Mouse (Mus musculus): ENCODE measurements around the gene Fbxl21.

The Fbxl21 gene

GRCm38 (mm10) chr13:56522081-56522820 lies at the start of gene Fbxl21:
Gene Fbxl21 (plus strand): TSS chr13:56522472.
- DNase-seq: peak; percentile 96 to 98

- DNase-seq: no peak
These were observed 49.6 kb upstream of the Fbxl21 start for GRCm38 (mm10) chr13:56472661-56473060.

GRCm38 (mm10) chr13:56475363-56475762 lies 46.9 kb upstream of the Fbxl21 start:
- DNase-seq: peak; percentile 55 to 64

GRCm38 (mm10) chr13:56476790-56477189 lies 45.5 kb upstream of the Fbxl21 start:
- peak in 1 of 2 experiments; percentile 27 for DNase-seq

- DNase-seq: peak; percentile 56 to 70
These were observed 45.0 kb upstream of the Fbxl21 start for GRCm38 (mm10) chr13:56477271-56477670.

GRCm38 (mm10) chr13:56478027-56478426 lies 44.2 kb upstream of the Fbxl21 start:
- peak in 1 of 2 experiments; percentile 51 for DNase-seq

- DNase-seq: no peak
These were observed 40.1 kb upstream of the Fbxl21 start, which contains the start of gene Il9 for GRCm38 (mm10) chr13:56482146-56482545. Gene Il9 (minus strand): TSS chr13:56482246.

- no peak for DNase-seq
These were observed 34.3 kb upstream of the Fbxl21 start for GRCm38 (mm10) chr13:56488012-56488411.

- no peak for DNase-seq
These were observed 27.8 kb upstream of the Fbxl21 start for GRCm38 (mm10) chr13:56494440-56494839.

GRCm38 (mm10) chr13:56500132-56500531 lies 22.1 kb upstream of the Fbxl21 start:
- peak; percentile 17 to 56 for DNase-seq

- no peak for DNase-seq
These were observed 21.6 kb upstream of the Fbxl21 start for GRCm38 (mm10) chr13:56500636-56501035.

- DNase-seq: no peak
These were observed 20.3 kb upstream of the Fbxl21 start for GRCm38 (mm10) chr13:56501866-56502420.

- DNase-seq: no peak
These were observed 15.3 kb upstream of the Fbxl21 start for GRCm38 (mm10) chr13:56506871-56507496.

GRCm38 (mm10) chr13:56509796-56510195 lies 12.5 kb upstream of the Fbxl21 start:
- DNase-seq: peak; percentile 66 to 69

GRCm38 (mm10) chr13:56513595-56513994 lies 8.7 kb upstream of the Fbxl21 start:
- no peak for DNase-seq

- DNase-seq: no peak
These were observed 6.0 kb upstream of the Fbxl21 start for GRCm38 (mm10) chr13:56516311-56516710.

- DNase-seq: no peak
These were observed 5.5 kb upstream of the Fbxl21 start for GRCm38 (mm10) chr13:56516816-56517215.

GRCm38 (mm10) chr13:56522821-56523167 lies 522 bp downstream of the Fbxl21 start:
- peak in 1 of 2 experiments; percentile 8 for DNase-seq

GRCm38 (mm10) chr13:56526871-56527270 lies 4.6 kb downstream of the Fbxl21 start:
- DNase-seq: no peak

- DNase-seq: no peak
These were observed 5.6 kb downstream of the Fbxl21 start for GRCm38 (mm10) chr13:56527846-56528245.

GRCm38 (mm10) chr13:56528281-56528680 lies 6.0 kb downstream of the Fbxl21 start:
- DNase-seq: peak in 1 of 2 experiments; percentile 61

- no peak for DNase-seq
These were observed 6.8 kb downstream of the Fbxl21 start for GRCm38 (mm10) chr13:56529031-56529430.

- no peak for DNase-seq
These were observed 7.4 kb downstream of the Fbxl21 start for GRCm38 (mm10) chr13:56529685-56530084.

- DNase-seq: no peak
These were observed 12.7 kb downstream of the Fbxl21 start for GRCm38 (mm10) chr13:56534931-56535330.
